Mouse (Mus musculus) testis, postnatal 10 days (tissue): Measurements from ENCODE around the gene Cartpt.
"Not testable (repeated sequence)": the region's sequence is repeated elsewhere in the genome, so short reads cannot be mapped to it uniquely, and the experiment has no call there.

Source experiments
- DNase-seq: peaks from one replicate; pipeline ENCODE4 v3.0.0; 2021; ENCODE audit warnings: low spot score

Gene Cartpt

DNA sequence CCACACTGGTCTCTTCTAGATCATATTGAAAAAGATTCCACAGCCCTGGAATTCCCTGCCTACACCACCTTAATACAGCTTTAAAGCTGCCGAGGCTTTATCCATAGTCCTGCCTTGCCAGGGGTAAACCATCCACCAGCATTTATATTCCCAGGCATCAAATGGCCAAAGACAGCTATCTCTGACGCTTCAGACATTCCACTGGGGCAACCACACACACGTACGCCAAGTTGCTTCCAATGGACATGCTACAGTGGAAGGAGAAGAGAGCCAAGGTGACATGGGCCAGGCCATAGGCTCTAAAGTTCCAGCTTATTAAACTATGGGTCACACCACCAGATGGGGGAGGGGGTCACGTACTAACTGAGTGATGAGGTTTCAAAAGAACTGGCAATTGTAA is 45.7 kb downstream of the Cartpt start:
- no peak for DNase-seq

DNA sequence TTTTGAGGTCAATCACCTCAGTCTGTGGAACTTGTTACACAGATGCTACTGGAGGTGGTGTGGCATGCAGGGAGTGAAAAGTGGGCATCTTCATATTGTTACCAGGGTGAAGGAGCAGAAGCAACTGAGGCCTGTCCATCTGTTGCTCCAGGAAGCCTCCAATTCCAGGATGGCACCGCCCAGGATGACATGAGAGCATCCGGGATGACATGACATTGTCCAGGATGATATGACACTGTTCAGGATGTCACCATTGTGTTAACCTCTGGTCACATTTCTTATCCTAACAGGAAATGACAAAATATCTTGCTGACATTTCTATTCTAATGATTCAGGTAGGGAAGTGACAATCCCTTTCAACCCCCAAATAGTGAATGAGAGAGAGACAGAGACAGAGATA is 47.8 kb downstream of the Cartpt start:
- no peak for DNase-seq

DNA sequence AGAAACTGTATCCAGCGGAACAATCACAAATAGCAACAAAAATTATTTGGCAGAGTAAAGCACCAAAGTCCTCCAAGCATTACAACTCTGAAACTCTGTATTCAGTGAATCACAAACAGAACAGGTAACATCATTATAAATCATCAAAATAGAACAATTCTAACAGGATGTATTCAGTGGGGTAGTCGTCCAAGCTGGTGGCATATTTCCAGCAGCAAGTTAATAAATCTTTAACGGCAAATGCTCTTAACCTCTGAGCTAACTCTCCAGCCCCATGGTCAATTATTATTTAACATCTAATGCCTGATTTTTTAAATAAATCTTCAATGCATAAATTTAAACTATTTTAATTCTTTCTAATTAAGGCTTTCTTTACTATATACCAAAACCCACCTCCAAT is 48.5 kb downstream of the Cartpt start:
- DNase-seq = not testable (repeated sequence)

DNA sequence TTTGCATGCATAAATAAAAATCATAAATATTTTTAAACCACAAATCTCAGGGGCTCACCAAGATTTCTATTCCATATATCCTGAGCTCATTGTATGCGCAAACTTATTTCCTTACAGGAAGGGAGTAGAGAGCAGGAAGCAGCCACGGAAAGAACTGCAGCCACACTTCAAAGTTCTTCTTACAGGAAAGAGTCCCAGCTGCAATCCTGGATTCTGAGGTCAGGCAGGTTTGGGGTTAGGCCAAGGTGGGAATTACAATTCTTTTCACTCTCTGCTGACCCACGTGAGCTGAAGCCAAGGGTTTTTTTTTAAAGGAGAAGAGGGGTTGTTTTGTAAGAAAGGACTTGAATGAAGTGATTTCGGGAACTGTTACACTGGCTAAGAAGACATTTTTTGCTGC is 49.9 kb downstream of the Cartpt start:
- no peak for DNase-seq

DNA sequence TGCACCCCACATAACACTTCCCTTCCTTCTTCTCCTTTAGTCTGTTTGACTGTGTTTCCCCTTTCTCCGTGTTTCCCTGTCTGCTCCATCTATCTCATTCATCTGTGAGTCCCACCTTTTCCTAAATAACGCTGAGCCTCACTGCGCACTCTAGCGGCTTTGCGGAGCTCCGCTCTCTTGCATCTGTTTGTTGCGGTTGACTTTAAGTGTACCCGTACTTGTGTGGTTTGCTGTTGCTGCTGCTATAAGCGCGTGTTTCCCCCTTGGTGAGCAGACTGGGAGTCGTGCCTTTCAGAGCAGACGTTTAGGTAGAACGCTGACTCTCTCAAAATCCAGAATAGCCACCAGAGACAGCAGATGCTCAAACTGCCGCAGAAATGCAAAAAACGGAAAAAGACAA is 51.3 kb downstream of the Cartpt start:
- no peak for DNase-seq
